Mouse (Mus musculus): ENCODE results near the gene Adam6a.
"Not testable (repeated sequence)": the region's sequence is repeated elsewhere in the genome, so short reads cannot be mapped to it uniquely, and the experiment has no call there.

The Adam6a gene

GRCm38 (mm10) chr12:113543608-113544007, at the start of gene Adam6a:
Gene Adam6a (plus strand): TSS chr12:113543908.
- DNase-seq (ENCODE audit: low spot score) = not testable (repeated sequence)

GRCm38 (mm10) chr12:113525901-113526300, 17.8 kb upstream of the Adam6a start:
- DNase-seq (ENCODE audit: low spot score) = no peak

- peak; percentile 27 for DNase-seq (ENCODE audit: low spot score)
Measured at GRCm38 (mm10) chr12:113578241-113578640, 34.5 kb downstream of the Adam6a start.

- DNase-seq (ENCODE audit: low spot score) = no peak
Measured at GRCm38 (mm10) chr12:113588001-113588400, 44.3 kb downstream of the Adam6a start.

Measured in retina, embryonic 14.5 days (tissue).